Mouse (Mus musculus) heart, postnatal 25 days (tissue): ENCODE measurements at regions not wholly inside any gene's neighbourhood (a gene's known extent, or its start where the extent isn't known, plus 50 kb on each side); places are given as distances from the start of the nearest gene placed in this dataset.
A peak's percentile ranks its signal among the peaks of the same experiment; 100 is the strongest.
"Not testable (repeated sequence)": the region's sequence is repeated elsewhere in the genome, so short reads cannot be mapped to it uniquely, and the experiment has no call there.

Experiments used
- DNase-seq: peaks from one replicate; pipeline ENCODE4 v3.0.0; 2022; ENCODE audit warnings: low spot score
- intact Hi-C: fragments of 180-260 bp; cut with DNase I; formaldehyde crosslinking; loops from one replicate; pipeline ENCODE4 v1.15.1; 2025

- intact Hi-C loops, result loop anchor here (5.0 kb wide), 1 partner anchor 33 kb away; no protein-coding TSS in a partner anchor
- DNase-seq, result no peak
Measured at GRCm38 (mm10) chr7:73614840-73615555, 73.4 kb upstream of the Chd2 start.

GRCm38 (mm10) chr7:73614341-73614740, 72.7 kb upstream of the Chd2 start:
- DNase-seq, result no peak
- intact Hi-C loops, result no loop called here

GRCm38 (mm10) chr7:73612752-73613092, 71.1 kb upstream of the Chd2 start:
- intact Hi-C loops, result no loop called here
- no peak for DNase-seq

GRCm38 (mm10) chr7:73611866-73612751, 70.5 kb upstream of the Chd2 start:
- DNase-seq, result no peak
- intact Hi-C loops, result no loop called here

GRCm38 (mm10) chr7:73608804-73609275, 67.2 kb upstream of the Chd2 start:
- DNase-seq, result no peak
- intact Hi-C loops, result no loop called here

- no peak for DNase-seq
- intact Hi-C loops, result no loop called here
Measured at GRCm38 (mm10) chr7:73608070-73608803, 66.6 kb upstream of the Chd2 start.

- DNase-seq, result no peak
- intact Hi-C loops, result no loop called here
Measured at GRCm38 (mm10) chr7:73607450-73608005, 65.9 kb upstream of the Chd2 start.

GRCm38 (mm10) chr7:73606677-73607449, 65.2 kb upstream of the Chd2 start:
- DNase-seq, result peak; percentile 89
- intact Hi-C loops, result no loop called here

- DNase-seq, result no peak
- intact Hi-C loops, result no loop called here
Measured at GRCm38 (mm10) chr7:73604597-73604996, 63.0 kb upstream of the Chd2 start.

GRCm38 (mm10) chr7:73602815-73603551, 61.4 kb upstream of the Chd2 start:
- intact Hi-C loops, result no loop called here
- DNase-seq, result no peak

GRCm38 (mm10) chr7:73601336-73601735, 59.7 kb upstream of the Chd2 start:
- DNase-seq, result no peak
- intact Hi-C loops, result no loop called here

- DNase-seq, result no peak
- intact Hi-C loops, result no loop called here
Measured at GRCm38 (mm10) chr7:73600776-73601175, 59.1 kb upstream of the Chd2 start.

GRCm38 (mm10) chr7:73600003-73600385, 58.4 kb upstream of the Chd2 start:
- DNase-seq, intact Hi-C loops: not testable (repeated sequence)

GRCm38 (mm10) chr7:73599354-73600002, 57.8 kb upstream of the Chd2 start:
- intact Hi-C loops, result no loop called here
- no peak for DNase-seq

GRCm38 (mm10) chr7:73597968-73598367, 56.3 kb upstream of the Chd2 start:
- intact Hi-C loops, result no loop called here
- DNase-seq, result no peak

GRCm38 (mm10) chr7:73596866-73597840, 55.5 kb upstream of the Chd2 start:
- no peak for DNase-seq
- intact Hi-C loops, result no loop called here

GRCm38 (mm10) chr7:73596415-73596814, 54.8 kb upstream of the Chd2 start:
- no peak for DNase-seq
- intact Hi-C loops, result no loop called here
